Mouse (Mus musculus) urinary bladder, postnatal 14 days (tissue): ENCODE data around the gene Pigo.

Experiments used
- DNase-seq: peaks from one replicate; pipeline ENCODE4 v3.0.0; 2021; ENCODE audit warnings: low spot score

Pigo gene

GRCm38 (mm10) chr4:43025084-43025960 lies at the start of gene Pigo:
Gene Pigo, minus strand, starts transcription at chr4:43025819.
- peak; percentile 95 for DNase-seq

- no peak for DNase-seq
Observed at GRCm38 (mm10) chr4:43074923-43075322, 49.3 kb upstream of the Pigo start.

DNA sequence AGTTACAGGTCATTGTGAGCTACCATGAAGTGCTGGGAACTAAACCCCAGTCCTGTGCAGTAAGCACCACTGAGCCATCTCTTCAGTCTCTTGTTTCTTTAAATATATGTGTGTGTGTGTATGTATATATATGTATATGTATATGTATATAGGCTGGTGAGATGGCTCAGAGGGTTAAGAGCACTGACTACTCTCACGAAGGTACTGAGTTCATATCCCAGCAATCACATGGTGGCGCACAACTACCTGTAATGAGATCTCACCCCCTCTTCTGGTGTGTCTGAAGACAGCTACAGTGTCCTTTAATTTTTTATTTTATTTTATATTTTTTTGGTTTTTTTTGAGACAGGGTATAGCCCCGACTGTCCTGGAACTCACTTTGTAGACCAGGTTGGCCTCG lies 39.9 kb upstream of the Pigo start:
- DNase-seq: no peak

- no peak for DNase-seq
Observed at GRCm38 (mm10) chr4:43060286-43060685, 34.7 kb upstream of the Pigo start.

DNA sequence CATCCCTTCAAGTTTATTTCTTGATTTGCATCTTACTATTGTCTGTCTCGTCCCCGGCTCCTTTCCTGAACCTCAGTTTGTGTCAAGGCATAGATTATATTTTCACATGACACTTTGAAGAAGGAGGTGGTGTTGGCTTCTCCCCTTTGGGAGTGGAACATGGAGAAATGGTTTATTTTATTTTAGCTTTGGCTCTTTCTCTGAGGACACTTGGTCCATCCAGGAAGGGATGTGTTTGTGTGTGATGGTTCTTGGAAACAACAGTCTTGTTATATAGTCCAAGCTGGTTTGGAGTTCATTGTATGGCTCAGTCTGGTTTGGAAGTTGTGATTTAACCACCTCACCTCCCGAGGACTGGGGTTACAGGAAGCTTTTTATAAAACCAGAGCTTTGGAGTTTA lies 34.1 kb upstream of the Pigo start:
- DNase-seq: no peak

DNA sequence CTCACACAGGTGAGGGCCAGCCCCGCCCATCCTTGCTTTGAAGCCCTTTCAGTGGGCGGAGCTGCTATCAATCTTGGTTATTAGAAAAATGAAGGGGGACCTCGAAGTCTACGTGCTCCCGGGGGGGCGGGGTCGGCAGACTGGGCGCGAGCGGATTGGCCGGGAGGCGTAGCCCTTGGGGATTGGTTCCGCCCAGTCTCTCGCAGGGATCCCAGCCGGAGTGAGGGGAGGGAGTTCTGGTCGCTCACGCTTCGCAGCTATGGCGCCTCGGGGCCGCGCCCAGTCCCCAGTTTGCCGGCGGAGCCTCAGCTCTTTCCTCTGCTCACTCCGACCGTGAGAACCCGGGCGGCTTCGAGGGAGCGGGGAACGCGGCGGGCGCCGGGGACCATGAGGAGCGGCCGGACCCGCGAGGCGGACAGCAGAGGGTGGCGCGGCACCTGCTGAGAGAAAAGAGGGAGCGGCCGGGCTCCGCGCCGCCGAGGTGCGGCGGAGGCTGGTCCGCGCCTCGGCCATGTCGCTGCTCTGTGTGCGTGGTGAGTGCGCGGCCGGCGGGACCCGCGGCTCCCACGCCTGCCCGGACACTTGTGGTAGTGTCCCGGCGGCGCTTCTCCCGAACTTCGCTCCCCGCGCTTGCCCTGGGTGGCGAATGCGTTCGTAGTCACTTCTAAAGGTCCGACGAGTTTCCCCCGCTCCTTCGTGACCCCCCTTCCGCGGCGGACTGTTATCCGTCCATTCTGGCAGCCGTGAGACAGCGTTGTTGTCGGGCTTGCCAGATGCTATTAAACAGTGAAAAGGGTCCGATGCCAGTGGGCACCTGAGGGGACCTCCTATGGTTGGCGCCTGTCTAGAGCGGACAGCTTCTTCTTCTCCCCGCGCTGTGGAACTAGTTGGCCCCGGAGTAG lies 33.4 kb upstream of the Pigo start, which contains the start of gene Unc13b:
Unc13b (plus strand) TSS at position 201 of the 902 bp plus-strand sequence.
- DNase-seq: peak; percentile 94

DNA sequence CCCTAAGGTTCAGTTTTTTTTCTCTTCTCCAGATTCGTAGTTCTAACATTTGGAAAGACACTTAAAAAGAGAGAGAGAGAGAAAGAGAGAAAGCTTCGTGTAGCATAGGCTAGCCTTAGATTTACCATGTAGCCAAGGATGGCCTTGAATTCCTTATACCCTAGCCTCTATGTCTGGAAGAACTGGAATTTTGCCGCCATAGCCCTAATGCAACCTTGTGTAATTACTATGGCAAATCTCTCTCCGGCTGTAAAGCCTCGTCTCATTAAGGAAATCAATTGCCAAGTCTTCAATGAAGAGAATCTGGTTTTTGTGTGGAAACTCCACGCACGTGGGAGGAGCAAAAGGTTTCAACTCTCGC lies 32.8 kb upstream of the Pigo start:
- DNase-seq: no peak

DNA sequence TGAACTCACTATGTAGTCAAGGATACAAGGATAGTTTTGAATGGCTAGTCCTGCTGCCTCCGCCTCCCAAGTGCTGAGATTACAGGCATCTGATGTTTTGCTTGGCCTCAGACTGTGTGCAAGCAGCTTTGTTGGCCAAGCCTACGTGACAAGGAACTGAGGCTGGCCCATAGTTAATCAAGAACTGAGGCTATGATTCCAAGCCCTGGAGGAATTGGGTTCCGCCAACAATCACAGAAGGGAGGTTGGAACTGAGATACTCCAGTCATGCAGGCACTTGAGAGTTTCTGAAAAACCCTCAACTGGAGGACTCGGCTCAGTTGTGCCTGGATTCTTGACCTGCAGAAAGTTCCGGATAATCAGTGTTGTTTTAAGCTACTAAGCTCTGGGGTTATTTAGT lies 32.0 kb upstream of the Pigo start:
- DNase-seq: no peak

DNA sequence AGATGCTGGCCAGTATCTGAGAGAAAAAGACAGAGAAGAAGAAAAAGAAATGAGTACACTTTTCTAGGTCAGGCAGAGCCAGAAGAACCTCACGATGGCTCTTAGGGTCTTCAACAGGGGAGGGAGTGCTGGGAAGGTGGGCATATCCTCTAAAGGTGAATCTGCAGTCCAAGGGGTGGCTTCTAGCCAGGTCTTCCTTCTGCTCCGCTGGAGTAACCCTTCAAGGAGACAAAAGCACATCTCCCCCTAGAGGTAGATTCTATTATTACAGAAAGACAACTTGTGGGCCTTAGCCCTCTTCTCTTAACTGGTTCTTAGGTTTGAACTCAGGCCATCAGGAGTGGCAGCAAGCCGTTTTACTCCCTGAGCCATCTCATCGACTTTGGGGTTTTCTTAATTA lies 27.0 kb upstream of the Pigo start:
- no peak for DNase-seq

- DNase-seq: peak; percentile 79
Observed at GRCm38 (mm10) chr4:43047231-43047630, 21.6 kb upstream of the Pigo start.

GRCm38 (mm10) chr4:43046607-43047006 lies 21.0 kb upstream of the Pigo start:
- no peak for DNase-seq

- peak; percentile 100 for DNase-seq
Observed at GRCm38 (mm10) chr4:43045659-43046302, 20.2 kb upstream of the Pigo start, which contains the start of gene Fam214b. Gene Fam214b, minus strand, starts transcription at chr4:43046220.

- no peak for DNase-seq
Observed at GRCm38 (mm10) chr4:43045285-43045658, 19.7 kb upstream of the Pigo start.

GRCm38 (mm10) chr4:43044673-43045072 lies 19.1 kb upstream of the Pigo start:
- DNase-seq: peak; percentile 31

DNA sequence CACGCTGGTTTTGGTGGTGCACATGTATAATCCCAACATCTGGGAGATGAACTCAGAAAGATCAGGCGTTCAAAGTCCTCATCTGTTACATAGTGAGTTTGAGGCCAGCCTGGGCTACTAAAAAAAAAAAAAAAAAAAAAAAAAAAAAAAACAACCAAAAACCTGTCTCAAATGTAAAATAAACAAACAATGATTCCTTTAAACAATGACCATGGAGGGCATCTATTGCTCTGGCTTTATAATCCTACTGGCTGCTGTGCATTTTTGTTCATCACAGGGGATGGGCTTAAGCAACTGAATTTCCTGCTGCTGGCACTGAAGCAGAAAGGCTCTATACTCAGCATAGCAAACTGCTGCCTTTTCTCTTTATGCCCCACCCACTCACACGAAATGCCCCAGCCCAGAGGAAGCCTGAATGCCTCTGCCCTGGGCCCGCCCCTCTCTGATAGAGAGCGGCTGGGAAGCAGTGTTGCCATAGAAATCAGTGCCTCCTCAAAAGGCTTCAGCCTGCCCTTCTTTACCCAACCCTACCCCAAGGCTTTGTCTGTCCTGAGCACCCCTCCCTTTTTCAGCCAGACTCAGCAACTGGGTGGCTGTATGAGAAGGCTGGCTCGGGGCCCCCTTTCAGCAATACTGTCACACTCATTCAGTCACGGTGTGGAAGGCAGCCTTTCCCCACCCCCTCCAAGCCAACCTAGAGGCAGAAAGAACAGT lies 18.2 kb upstream of the Pigo start:
- DNase-seq: peak; percentile 70

DNA sequence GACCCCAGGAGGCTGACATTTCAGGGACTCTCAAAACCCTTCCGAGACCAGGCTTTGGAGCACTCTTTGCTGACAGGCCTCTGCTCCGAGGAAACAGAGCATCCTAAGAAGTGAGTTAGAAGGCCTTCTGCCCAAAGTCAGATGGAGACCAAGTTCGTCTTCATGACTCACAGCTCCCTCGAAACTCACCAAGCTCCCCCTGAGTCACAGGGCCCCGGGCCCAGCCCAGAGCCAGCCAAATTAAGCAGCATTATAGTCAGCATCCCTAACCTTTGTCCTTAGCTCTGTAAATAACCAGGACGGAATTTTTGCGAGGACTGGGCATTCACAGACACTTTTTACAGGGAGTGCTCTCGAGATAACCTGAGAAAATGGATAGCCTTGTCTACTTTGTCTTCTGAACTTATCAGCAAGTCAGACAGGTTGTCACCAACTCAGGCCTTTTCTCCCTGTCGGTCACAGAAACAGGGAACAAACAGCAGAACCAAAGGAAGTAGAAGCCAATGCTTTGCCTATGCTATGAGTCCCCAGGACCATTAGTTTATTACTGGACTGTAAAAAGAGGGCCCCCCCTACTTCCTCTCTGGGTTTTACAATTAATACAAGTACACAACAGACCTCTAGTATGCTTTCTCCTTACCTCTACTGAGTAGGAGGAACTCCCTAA lies 15.4 kb upstream of the Pigo start:
- no peak for DNase-seq

GRCm38 (mm10) chr4:43040114-43040572 lies 14.5 kb upstream of the Pigo start:
- peak; percentile 97 for DNase-seq

DNA sequence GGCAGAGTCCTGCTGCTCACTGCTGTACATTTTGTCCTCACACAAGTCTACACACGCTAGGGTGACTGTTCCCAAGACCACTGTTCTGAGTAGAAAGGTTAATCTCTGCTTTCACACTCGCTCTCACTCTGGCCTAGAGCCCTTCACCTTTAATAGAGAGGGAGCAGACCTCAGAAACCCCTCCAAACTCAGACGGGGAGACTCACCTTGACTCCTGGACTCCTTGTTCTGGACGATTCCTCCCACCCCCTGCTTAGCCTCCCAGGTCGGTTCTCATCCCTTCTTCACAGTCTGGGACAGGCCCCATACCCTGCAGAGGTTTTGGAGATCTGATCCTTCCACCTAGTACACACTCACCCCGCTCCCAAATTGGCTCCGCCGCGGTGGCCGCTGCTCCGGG lies 14.0 kb upstream of the Pigo start:
- no peak for DNase-seq

- DNase-seq: peak; percentile 65
Observed at GRCm38 (mm10) chr4:43038567-43039495, 13.2 kb upstream of the Pigo start.
